Mouse (Mus musculus): ENCODE results near the gene Ppan. TPM values are rescaled to one million over a fixed set of nuclear protein-coding genes. Genes with fewer than 3 reads are reported as not detected.

Ppan gene
- polyA plus RNA-seq, 1 experiment from 2014 or later, result 77.5 TPM

- Histone ChIP-seq H3K27ac (ENCODE audit: low read length) (no peak overlapping the region), H3K4me3 (replicated peaks; ENCODE audit: low read length) (no peak overlapping the region), H3K4me2 (ENCODE audit: low read depth, low read length) (no peak overlapping the region), H3K36me3 (ENCODE audit: control insufficient read depth, insufficient read depth, low read length) (peaks cover 46% of the 10 kb centered on the region), H3K4me1 (ENCODE audit: control insufficient read depth, insufficient read depth, low read length) (peaks cover 6% of the 10 kb centered on the region; the same call in 1 of the 2 replicates), H3K9ac (ENCODE audit: low read length) (no peak overlapping the region), H3K27me3 (ENCODE audit: control insufficient read depth, insufficient read depth, low read length) (no peaks in the 10 kb centered on the region), H3K9me3 (replicated peaks; ENCODE audit: control insufficient read depth, low read length) (no peaks in the 10 kb centered on the region)
- 90% methylated on average over 5 of the region's 5 CpGs for WGBS
- ATAC-seq (ENCODE audit: insufficient read depth, low FRiP score), result no peak
Observed at GRCm38 (mm10) chr9:20890411-20890810, 2.4 kb downstream of the Ppan start.

DNA sequence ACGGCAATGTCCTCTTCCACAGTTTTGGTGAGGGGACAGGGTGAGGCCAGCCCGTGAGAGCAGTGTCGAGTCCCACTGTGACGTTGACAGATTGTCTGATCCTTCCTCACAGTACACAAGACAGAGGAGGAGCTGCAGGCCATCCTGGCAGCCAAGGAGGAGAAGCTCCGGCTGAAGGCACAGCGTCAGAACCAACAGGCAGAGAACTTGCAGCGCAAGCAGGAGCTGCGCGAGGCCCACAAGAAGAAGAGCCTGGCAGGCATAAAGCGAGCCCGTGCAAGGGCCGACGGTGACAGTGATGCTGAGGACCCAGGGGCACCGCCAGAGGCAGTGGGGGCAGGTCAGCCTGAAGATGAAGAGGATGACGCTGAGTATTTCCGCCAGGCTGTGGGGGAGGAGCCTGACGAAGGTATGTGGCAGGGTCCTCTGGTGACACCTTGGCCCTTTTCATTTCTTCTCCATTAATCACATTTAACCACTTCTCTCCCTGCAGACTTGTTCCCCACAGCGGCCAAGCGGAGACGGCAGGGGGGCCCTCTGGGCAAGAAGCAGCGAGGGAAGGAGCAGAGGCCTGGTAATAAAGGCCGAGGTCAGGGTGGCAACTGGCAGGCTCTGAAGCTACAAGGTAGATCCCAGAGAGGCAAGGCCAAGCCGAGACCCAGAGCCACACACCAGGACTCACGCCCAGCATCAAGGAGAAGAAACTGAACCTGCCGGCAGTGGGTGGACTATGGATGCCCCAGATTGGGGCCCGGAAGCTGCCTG is 3.5 kb downstream of the Ppan start:
- H3K4me1 ChIP-seq (ENCODE audit: control insufficient read depth, insufficient read depth, low read length), result peaks cover 6% of the 10 kb centered on the region; the same call in 1 of the 2 replicates
- ATAC-seq (ENCODE audit: insufficient read depth, low FRiP score), result no peak
- H3K27ac ChIP-seq (ENCODE audit: low read length), result no peak overlapping the region
- H3K36me3 ChIP-seq (ENCODE audit: control insufficient read depth, insufficient read depth, low read length), result peaks cover 55% of the 10 kb centered on the region
- WGBS, result 66% methylated on average over 26 of the region's 26 CpGs
- H3K4me2 ChIP-seq (ENCODE audit: low read depth, low read length), result no peak overlapping the region
- no peak overlapping the region for H3K9ac ChIP-seq (ENCODE audit: low read length)
- no peaks in the 10 kb centered on the region for H3K9me3 ChIP-seq (replicated peaks; ENCODE audit: control insufficient read depth, low read length)
- H3K4me3 ChIP-seq (replicated peaks; ENCODE audit: low read length), result no peak overlapping the region
- no peaks in the 10 kb centered on the region for H3K27me3 ChIP-seq (ENCODE audit: control insufficient read depth, insufficient read depth, low read length)

- H3K27me3 ChIP-seq (ENCODE audit: control insufficient read depth, insufficient read depth, low read length), result no peaks in the 10 kb centered on the region
- peaks cover 10% of the 10 kb centered on the region for H3K4me1 ChIP-seq (ENCODE audit: control insufficient read depth, insufficient read depth, low read length)
- no peak overlapping the region for H3K9ac ChIP-seq (ENCODE audit: low read length)
- ATAC-seq (ENCODE audit: insufficient read depth, low FRiP score), result no peak
- H3K9me3 ChIP-seq (replicated peaks; ENCODE audit: control insufficient read depth, low read length), result no peaks in the 10 kb centered on the region
- no peak overlapping the region for H3K4me3 ChIP-seq (replicated peaks; ENCODE audit: low read length)
- peaks cover 55% of the 10 kb centered on the region for H3K36me3 ChIP-seq (ENCODE audit: control insufficient read depth, insufficient read depth, low read length)
- 53% methylated on average over 5 of the region's 5 CpGs for WGBS
- H3K27ac ChIP-seq (ENCODE audit: low read length), result no peak overlapping the region
- no peak overlapping the region for H3K4me2 ChIP-seq (ENCODE audit: low read depth, low read length)
Observed at GRCm38 (mm10) chr9:20892104-20892653, 4.2 kb downstream of the Ppan start.

- no peak for ATAC-seq (ENCODE audit: insufficient read depth, low FRiP score)
- no peak overlapping the region for H3K4me3 ChIP-seq (replicated peaks; ENCODE audit: low read length)
- no peak overlapping the region for H3K27ac ChIP-seq (ENCODE audit: low read length)
- 56% methylated on average over 5 of the region's 5 CpGs for WGBS
- no peaks in the 10 kb centered on the region for H3K27me3 ChIP-seq (ENCODE audit: control insufficient read depth, insufficient read depth, low read length)
- no peaks in the 10 kb centered on the region for H3K9me3 ChIP-seq (replicated peaks; ENCODE audit: control insufficient read depth, low read length)
- peaks cover 15% of the 10 kb centered on the region for H3K4me1 ChIP-seq (ENCODE audit: control insufficient read depth, insufficient read depth, low read length)
- H3K36me3 ChIP-seq (ENCODE audit: control insufficient read depth, insufficient read depth, low read length), result peaks cover 55% of the 10 kb centered on the region
- H3K4me2 ChIP-seq (ENCODE audit: low read depth, low read length), result no peak overlapping the region
- H3K9ac ChIP-seq (ENCODE audit: low read length), result no peak overlapping the region
Observed at GRCm38 (mm10) chr9:20893069-20893468, 5.1 kb downstream of the Ppan start.

DNA sequence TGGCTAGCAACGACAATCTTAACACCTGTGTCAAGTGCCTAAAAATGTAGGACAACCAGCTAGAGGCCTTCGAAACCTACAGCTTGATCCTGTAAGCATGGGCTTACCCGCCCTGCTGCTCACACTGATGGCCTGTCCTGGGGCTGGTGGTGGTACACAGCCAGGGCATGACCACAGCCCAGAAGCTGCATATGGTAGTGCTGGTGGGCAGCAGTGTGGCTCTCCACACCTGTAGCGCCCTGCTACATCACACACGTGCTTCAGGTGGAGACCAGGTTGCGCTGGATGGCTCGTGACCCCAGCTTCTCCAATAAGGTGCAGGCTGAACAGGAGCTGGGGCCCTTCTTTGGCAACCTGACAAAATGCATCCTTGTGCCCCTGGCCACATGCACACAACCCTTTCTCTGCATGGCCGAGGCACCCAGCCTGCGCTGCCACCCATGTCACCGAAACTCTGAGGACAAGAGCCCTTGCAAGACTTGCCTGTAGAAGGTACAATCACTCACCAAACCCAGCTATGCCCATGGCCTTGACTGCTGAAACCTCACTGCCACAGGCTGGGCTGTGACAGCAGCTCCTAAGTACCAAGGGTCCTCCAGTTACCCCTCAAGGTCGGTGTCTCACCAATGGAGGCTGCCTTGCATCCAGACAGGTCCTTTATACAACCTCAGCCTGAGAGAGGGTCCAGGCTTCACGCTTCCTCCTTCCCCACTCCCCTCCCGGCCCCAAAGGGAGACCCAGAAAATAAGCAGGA is 5.8 kb downstream of the Ppan start:
- Histone ChIP-seq H3K4me3 (replicated peaks; ENCODE audit: low read length) (no peak overlapping the region), H3K4me2 (ENCODE audit: low read depth, low read length) (no peak overlapping the region), H3K4me1 (ENCODE audit: control insufficient read depth, insufficient read depth, low read length) (peaks cover 17% of the 10 kb centered on the region), H3K27ac (ENCODE audit: low read length) (no peak overlapping the region), H3K9ac (ENCODE audit: low read length) (no peak overlapping the region), H3K9me3 (replicated peaks; ENCODE audit: control insufficient read depth, low read length) (no peaks in the 10 kb centered on the region), H3K36me3 (ENCODE audit: control insufficient read depth, insufficient read depth, low read length) (peaks cover 55% of the 10 kb centered on the region), H3K27me3 (ENCODE audit: control insufficient read depth, insufficient read depth, low read length) (no peaks in the 10 kb centered on the region)
- ATAC-seq (ENCODE audit: insufficient read depth, low FRiP score), result no peak
- WGBS, result 84% methylated on average over 13 of the region's 13 CpGs

DNA sequence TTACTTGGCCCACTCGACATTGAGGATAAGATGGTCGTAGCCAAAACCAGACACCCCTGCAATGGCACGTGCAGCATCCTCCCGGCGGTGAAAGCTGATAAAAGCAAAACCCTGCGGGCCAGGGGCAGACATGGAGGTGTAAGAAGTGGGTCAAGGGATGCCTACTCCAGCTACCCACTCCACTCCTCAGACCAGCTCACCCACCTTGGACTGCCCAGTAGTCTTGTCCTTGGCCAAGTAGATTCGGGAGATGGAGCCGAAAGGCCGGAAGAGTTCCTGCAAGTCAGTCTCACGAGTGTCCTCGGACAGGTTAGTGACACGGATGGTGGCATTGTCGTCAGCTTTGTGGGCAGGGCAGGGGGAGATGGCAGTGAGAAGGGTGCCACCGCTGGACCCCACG is 6.7 kb downstream of the Ppan start:
- no peak overlapping the region for H3K27ac ChIP-seq (ENCODE audit: low read length)
- peaks cover 13% of the 10 kb centered on the region for H3K4me1 ChIP-seq (ENCODE audit: control insufficient read depth, insufficient read depth, low read length)
- no peak overlapping the region for H3K4me2 ChIP-seq (ENCODE audit: low read depth, low read length)
- H3K4me3 ChIP-seq (replicated peaks; ENCODE audit: low read length), result no peak overlapping the region
- H3K9me3 ChIP-seq (replicated peaks; ENCODE audit: control insufficient read depth, low read length), result no peaks in the 10 kb centered on the region
- no peaks in the 10 kb centered on the region for H3K27me3 ChIP-seq (ENCODE audit: control insufficient read depth, insufficient read depth, low read length)
- H3K9ac ChIP-seq (ENCODE audit: low read length), result no peak overlapping the region
- ATAC-seq (ENCODE audit: insufficient read depth, low FRiP score), result no peak
- 89% methylated on average over 15 of the region's 15 CpGs for WGBS
- peaks cover 51% of the 10 kb centered on the region for H3K36me3 ChIP-seq (ENCODE audit: control insufficient read depth, insufficient read depth, low read length)

GRCm38 (mm10) chr9:20895382-20895781 is 7.4 kb downstream of the Ppan start:
- no peaks in the 10 kb centered on the region for H3K9me3 ChIP-seq (replicated peaks; ENCODE audit: control insufficient read depth, low read length)

DNA sequence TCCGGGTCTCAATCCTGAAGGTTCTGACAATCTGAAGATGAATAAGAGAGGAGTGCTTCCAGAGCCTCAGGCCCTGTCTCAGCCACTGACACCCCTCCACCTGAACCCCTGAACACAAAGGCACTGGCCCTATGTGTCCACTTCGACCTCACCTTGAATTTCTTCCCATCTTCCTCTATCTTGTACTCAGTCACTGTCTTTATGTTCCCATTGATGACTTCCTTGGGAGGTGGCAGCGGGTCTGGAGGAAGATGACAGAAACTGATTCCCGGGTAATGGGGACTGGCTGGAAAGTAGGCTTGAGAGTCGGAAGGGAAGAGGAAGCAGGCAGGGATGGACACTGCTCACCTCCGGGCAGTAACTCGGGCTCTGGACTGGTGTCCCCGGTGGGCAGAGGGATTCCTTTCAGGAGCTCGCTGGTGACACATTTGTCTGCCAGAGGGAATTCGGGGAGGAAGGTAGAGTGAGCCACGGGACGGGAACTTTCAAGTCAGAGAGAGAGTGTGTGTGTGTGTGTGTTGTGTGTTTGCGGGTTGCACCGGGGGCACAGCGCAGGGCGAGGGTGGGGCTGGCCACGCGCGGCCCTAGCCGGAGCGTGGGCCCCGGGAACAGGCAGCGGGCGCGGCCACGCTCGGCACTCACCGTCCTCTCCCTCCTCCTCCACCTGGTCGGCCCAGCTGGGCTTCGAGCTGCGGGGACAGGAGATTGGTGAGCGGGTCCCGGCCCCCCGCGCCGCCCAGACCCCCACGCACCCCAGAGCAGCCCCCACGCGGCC is 9.9 kb downstream of the Ppan start:
- Histone ChIP-seq H3K4me3 (replicated peaks; ENCODE audit: low read length) (peak overlapping the region; percentile 89), H3K9me3 (replicated peaks; ENCODE audit: control insufficient read depth, low read length) (no peaks in the 10 kb centered on the region), H3K27ac (ENCODE audit: low read length) (peak overlapping the region; percentile 72), H3K9ac (ENCODE audit: low read length) (peak overlapping the region; percentile 96), H3K4me2 (ENCODE audit: low read depth, low read length) (peak overlapping the region; percentile 83), H3K36me3 (ENCODE audit: control insufficient read depth, insufficient read depth, low read length) (peaks cover 24% of the 10 kb centered on the region), H3K4me1 (ENCODE audit: control insufficient read depth, insufficient read depth, low read length) (peaks cover 20% of the 10 kb centered on the region), H3K27me3 (ENCODE audit: control insufficient read depth, insufficient read depth, low read length) (no peaks in the 10 kb centered on the region)
- ATAC-seq (ENCODE audit: insufficient read depth, low FRiP score), result peak; percentile 52
- 3% methylated on average over 35 of the region's 39 CpGs for WGBS

More at GRCm38 (mm10) chr9:20895382-20895781, 7.4 kb downstream of the Ppan start:
- WGBS, result 95% methylated on average over 9 of the region's 9 CpGs
- no peak overlapping the region for H3K4me3 ChIP-seq (replicated peaks; ENCODE audit: low read length)
- no peak overlapping the region for H3K27ac ChIP-seq (ENCODE audit: low read length)
- no peaks in the 10 kb centered on the region for H3K27me3 ChIP-seq (ENCODE audit: control insufficient read depth, insufficient read depth, low read length)
- no peak for ATAC-seq (ENCODE audit: insufficient read depth, low FRiP score)
- peaks cover 43% of the 10 kb centered on the region for H3K36me3 ChIP-seq (ENCODE audit: control insufficient read depth, insufficient read depth, low read length)
- H3K4me1 ChIP-seq (ENCODE audit: control insufficient read depth, insufficient read depth, low read length), result peaks cover 12% of the 10 kb centered on the region
- H3K4me2 ChIP-seq (ENCODE audit: low read depth, low read length), result no peak overlapping the region
- H3K9ac ChIP-seq (ENCODE audit: low read length), result no peak overlapping the region
